Mouse (Mus musculus): ENCODE measurements around the gene Sptbn1. TPM values are rescaled to one million over a fixed set of nuclear protein-coding genes. Genes with fewer than 3 reads are reported as not detected.

Gene Sptbn1
- total RNA-seq (2017): 99.6 to 222 TPM (median 123 TPM) in 3 replicates

GRCm38 (mm10) chr11:30267892-30268647 lies at the start of gene Sptbn1:
TSS of gene Sptbn1 (minus strand) at chr11:30268175.
- ATAC-seq (replicated peaks; ENCODE audit: insufficient number of reproducible peaks, low FRiP score, low TSS enrichment, poor library complexity, severe bottlenecking): no peak

- no peak for ATAC-seq (replicated peaks; ENCODE audit: insufficient number of reproducible peaks, low FRiP score, low TSS enrichment, poor library complexity, severe bottlenecking)
Observed at GRCm38 (mm10) chr11:30294279-30294678, 26.3 kb upstream of the Sptbn1 start.

GRCm38 (mm10) chr11:30292221-30293160 lies 24.5 kb upstream of the Sptbn1 start:
- ATAC-seq (replicated peaks; ENCODE audit: insufficient number of reproducible peaks, low FRiP score, low TSS enrichment, poor library complexity, severe bottlenecking): no peak

GRCm38 (mm10) chr11:30291155-30291554 lies 23.2 kb upstream of the Sptbn1 start:
- no peak for ATAC-seq (replicated peaks; ENCODE audit: insufficient number of reproducible peaks, low FRiP score, low TSS enrichment, poor library complexity, severe bottlenecking)

DNA sequence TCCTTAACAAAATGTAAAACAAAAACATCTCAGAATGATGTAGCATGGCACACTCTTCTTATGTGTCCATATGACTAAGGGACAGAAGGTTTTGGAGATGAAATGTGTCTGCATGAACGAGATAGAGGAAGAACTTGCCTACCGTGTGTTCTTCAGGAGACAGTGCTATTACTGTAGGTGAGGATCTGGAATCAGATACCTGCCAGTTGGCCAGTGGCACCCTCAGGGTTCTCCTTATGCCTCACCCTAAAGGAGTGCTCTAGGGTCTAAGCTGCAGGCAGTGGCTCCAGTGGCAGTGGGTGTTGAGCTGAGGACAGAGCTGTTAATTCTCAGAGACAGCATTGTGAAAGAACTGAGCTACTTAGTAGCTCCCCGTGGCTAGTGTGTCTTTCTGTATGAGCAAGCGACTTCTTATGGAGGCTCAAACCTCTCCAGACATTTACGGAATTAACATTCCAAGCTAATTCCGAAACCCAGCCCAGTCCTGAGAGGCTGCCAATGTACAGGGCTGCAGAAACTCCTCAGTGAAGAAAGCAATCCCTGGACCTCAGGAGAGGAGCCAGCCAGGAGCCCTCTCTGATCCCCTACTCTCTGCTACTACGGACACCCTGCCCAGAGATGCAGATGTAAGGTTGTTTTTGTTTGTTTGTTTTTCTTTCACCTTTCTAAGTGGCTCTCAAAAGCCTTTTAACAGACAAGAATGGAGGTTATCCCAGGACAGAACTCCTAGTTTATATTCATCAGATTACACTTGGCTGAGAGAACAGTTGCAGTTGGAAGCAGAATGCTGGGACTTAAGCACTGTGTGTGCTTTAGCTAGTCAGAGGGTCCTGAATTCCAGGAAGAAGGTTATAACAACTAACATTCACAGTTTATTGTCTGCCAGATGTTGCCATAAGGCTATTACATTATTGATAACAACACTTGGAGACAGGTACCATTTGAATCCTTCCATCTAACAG lies 21.8 kb upstream of the Sptbn1 start:
- no peak for ATAC-seq (replicated peaks; ENCODE audit: insufficient number of reproducible peaks, low FRiP score, low TSS enrichment, poor library complexity, severe bottlenecking)

GRCm38 (mm10) chr11:30288075-30288474 lies 20.1 kb upstream of the Sptbn1 start:
- no peak for ATAC-seq (replicated peaks; ENCODE audit: insufficient number of reproducible peaks, low FRiP score, low TSS enrichment, poor library complexity, severe bottlenecking)

DNA sequence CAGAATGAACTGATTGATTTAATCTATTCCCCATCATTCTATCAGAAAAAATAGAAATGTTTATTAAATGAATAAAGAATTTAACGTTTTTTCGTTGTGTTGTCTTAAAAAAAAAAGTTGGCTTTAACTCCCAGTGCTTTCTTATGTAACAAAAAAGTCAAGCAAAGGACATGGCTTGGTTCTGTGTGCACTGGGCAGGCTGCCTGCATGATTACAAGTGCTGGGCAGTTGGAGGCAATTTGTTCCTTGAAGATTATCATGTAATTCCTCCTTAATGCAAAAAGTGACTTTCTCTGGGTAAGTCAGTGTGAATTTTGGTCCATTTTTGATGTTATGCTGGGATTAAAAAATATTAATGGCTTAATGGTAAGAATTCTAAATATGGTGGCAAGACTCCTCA lies 15.7 kb upstream of the Sptbn1 start:
- ATAC-seq (replicated peaks; ENCODE audit: insufficient number of reproducible peaks, low FRiP score, low TSS enrichment, poor library complexity, severe bottlenecking): no peak

DNA sequence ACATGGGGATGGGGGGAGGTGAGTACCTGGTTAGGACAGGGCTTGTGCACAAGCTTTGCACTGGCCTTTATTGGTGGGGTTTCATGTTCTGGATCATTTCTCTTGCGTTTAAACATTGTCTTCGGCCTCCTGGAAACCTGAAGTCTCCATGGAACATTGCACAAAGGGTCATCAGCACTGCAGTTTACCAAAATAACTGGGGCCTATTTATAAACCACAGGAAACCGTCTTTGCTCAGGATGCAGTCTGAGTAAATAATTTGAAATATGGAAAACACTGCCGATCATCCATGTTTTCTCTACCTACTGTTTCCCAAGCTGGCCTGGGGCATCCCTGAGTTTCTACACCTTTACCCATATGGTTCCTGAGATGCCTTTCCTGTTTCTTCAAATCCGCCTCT lies 13.1 kb upstream of the Sptbn1 start:
- no peak for ATAC-seq (replicated peaks; ENCODE audit: insufficient number of reproducible peaks, low FRiP score, low TSS enrichment, poor library complexity, severe bottlenecking)

- no peak for ATAC-seq (replicated peaks; ENCODE audit: insufficient number of reproducible peaks, low FRiP score, low TSS enrichment, poor library complexity, severe bottlenecking)
Observed at GRCm38 (mm10) chr11:30279278-30279677, 11.3 kb upstream of the Sptbn1 start.

DNA sequence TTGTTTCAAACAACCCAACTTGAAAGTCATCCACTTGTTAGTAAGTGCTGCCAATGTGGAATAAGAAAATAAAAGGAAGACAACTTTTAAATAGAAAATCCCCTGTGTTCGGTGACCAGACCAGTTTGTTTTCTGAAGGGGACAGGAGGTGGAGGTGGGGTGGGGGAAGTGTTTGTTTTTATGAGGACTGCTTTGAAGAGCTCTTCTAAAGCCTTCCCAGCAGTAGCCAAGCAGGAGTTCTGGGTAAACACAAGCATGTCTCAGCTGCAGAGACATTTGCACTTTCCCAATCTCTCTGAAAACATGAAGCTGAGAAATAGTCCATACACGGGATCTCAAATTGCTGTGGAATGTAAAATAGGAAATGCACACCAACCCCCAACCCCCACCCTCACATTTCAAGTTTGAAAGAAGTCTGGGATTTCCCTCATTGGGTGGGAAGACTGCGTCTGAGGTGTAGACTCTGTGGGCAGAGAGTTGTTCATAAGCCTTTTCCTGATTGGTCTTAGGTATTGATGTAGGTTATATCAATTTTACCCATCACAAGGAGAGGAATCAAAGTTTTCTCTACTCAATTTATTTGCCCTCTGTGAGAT lies 7.6 kb upstream of the Sptbn1 start:
- no peak for ATAC-seq (replicated peaks; ENCODE audit: insufficient number of reproducible peaks, low FRiP score, low TSS enrichment, poor library complexity, severe bottlenecking)

DNA sequence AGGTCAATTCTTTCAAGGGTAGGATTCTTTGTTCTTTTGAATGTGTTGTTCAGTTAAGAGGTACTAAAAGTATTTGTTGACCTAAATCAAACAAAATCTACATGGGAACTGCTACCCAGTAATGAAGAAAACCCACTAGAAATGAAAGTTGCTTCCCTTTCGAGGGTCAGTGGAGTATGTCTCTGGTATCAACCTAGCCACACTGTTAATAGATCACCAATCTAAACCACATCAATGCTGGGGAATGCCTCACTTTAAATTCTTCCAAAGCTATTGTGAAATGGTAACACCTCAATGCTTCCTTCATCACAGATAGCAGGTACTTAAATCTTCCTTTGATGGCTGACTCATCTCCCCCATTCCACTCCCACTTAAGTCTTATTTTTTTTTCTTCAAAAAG lies 1.5 kb upstream of the Sptbn1 start:
- ATAC-seq (replicated peaks; ENCODE audit: insufficient number of reproducible peaks, low FRiP score, low TSS enrichment, poor library complexity, severe bottlenecking): no peak

DNA sequence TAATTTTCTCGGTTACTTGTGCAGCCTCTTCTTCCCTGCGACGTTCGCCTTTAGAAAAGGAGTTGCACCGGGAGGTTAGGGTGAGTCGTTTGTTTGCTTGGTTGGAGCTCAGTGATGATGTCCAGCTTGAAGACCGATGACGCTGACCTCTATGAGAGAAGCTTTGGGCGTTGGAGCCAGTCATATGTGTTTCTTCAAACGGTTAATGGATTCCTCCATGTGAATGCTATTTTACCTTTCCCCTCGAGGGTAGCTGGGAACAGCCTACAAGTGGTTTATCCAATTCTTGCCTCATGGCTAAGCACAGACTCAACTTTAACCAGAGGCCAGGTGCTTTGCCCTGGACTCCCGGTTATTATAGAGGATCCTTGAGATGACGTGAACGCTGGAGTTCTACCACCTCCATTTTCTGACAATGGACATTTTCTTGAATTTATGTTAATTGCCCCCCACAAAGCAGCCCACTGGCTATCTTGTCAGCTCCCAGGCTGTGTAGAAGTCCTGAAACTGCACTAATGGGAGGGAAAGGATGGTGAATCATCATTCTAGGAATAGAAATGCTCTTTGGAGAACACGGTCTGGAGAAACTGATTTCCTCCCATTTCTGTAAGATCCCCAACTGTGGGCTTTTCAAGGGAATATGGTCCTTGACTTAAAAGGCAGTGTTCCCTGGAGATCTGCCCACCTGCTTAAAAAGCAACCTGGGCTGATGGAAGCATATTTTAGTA lies 837 bp upstream of the Sptbn1 start:
- no peak for ATAC-seq (replicated peaks; ENCODE audit: insufficient number of reproducible peaks, low FRiP score, low TSS enrichment, poor library complexity, severe bottlenecking)

- ATAC-seq (replicated peaks; ENCODE audit: insufficient number of reproducible peaks, low FRiP score, low TSS enrichment, poor library complexity, severe bottlenecking): no peak
Observed at GRCm38 (mm10) chr11:30267036-30267891, 711 bp downstream of the Sptbn1 start.

- no peak for ATAC-seq (replicated peaks; ENCODE audit: insufficient number of reproducible peaks, low FRiP score, low TSS enrichment, poor library complexity, severe bottlenecking)
Observed at GRCm38 (mm10) chr11:30266691-30267035, 1.3 kb downstream of the Sptbn1 start.

GRCm38 (mm10) chr11:30265666-30266065 lies 2.3 kb downstream of the Sptbn1 start:
- ATAC-seq (replicated peaks; ENCODE audit: insufficient number of reproducible peaks, low FRiP score, low TSS enrichment, poor library complexity, severe bottlenecking): no peak

GRCm38 (mm10) chr11:30263627-30264026 lies 4.3 kb downstream of the Sptbn1 start:
- ATAC-seq (replicated peaks; ENCODE audit: insufficient number of reproducible peaks, low FRiP score, low TSS enrichment, poor library complexity, severe bottlenecking): no peak

- ATAC-seq (replicated peaks; ENCODE audit: insufficient number of reproducible peaks, low FRiP score, low TSS enrichment, poor library complexity, severe bottlenecking): no peak
Observed at GRCm38 (mm10) chr11:30258739-30259350, 9.1 kb downstream of the Sptbn1 start.
